Mouse (Mus musculus) Patski (cell line): ENCODE measurements around the gene Cxcr5. TPM values are rescaled to one million over a fixed set of nuclear protein-coding genes. Genes with fewer than 3 reads are reported as not detected.

Experiments used
- ATAC-seq: fragments of 100-300 bp; one replicate; pipeline ENCODE4 v1.8.0; 2021
- CTCF ChIA-PET: fragments of 350-600 bp; sonication (Branson Sonifier 250); formaldehyde crosslinking; loops from one replicate; lab custom pipeline; 2022; ENCODE audit warnings: inconsistent platforms; lab: Charles Lee
- POLR2A ChIA-PET: fragments of 350-600 bp; sonication (Branson Sonifier 250); formaldehyde crosslinking; loops from one replicate; lab custom pipeline; 2022; ENCODE audit warnings: antibody characterized with exemption, inconsistent platforms; lab: Charles Lee
- DNase-seq: peaks from one replicate; pipeline ENCODE4 v3.0.0-alpha.2; 2011; ENCODE audit warnings: low read depth, low spot score
- H3K27me3 ChIP-seq: fragments of 371-371 bp; one replicate; pipeline ENCODE4 v1.5.1; 2021
- CTCF ChIP-seq: fragments of 100-300 bp; IDR thresholded peaks from one replicate; pipeline ENCODE4 v1.5.1; 2021
- in situ Hi-C: fragments of 300-500 bp; cut with MboI; formaldehyde crosslinking; loops from 3 replicates; pipeline ENCODE4 v1.11.1; 2018; ENCODE audit warnings: low pct_unique_long_range_greater_than_20kb, mixed read lengths
- polyA plus RNA-seq: library from polyadenylated mRNA; unstranded; gene quantifications from one replicate; pipeline ENCODE4 v1.2.3, GENCODE M21; 2021

Gene Cxcr5
- polyA plus RNA-seq, 1 experiment from 2014 or later: not detected

DNA sequence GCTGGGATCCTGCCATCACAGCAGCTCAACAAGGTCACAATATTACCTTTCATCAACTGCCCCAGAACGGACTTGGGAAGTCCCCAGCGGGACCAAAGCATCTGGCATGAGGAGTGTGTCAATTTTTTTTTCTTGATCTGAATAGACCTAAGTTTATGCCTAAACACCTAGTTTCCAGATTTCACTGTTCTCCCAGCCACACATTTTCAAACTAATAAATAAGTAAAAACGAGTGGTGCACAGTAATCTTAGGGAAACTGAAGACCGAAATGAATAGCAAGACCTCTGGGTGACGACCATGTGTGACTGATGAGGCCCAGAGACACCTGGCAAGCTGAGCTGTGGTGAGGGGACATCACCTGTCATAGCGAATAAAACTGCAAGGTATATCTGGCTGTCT lies 39.1 kb upstream of the Cxcr5 start:
- no peak for TF ChIP-seq CTCF
- ChIA-PET POLR2A (no interaction called here), CTCF (no interaction called here)
- in situ Hi-C loops: no loop called here
- no peak for ATAC-seq
- DNase-seq: no peak
- H3K27me3 ChIP-seq: no peaks in the 10 kb centered on the region

DNA sequence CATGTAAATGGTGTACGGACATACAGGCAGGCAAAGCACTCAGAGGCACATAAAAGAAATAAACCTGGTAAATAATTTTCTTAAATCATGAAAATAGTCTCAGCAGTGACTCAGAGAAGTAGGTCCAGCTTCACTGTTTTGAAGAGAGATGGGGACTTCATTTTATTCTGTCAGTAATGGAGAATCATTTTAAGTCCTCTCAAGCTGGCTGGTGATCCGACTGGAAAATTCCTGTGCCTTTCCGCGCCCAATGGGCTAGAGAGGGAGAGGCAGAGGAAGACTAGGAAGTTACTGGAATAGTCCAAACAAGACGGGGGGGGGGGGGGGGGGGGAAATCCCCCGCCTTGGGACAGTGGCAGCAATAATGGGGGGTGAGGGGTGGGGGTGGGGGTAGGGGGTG lies 37.9 kb upstream of the Cxcr5 start:
- DNase-seq (no peak), ATAC-seq (no peak)
- no peak for TF ChIP-seq CTCF
- POLR2A ChIA-PET: no interaction called here
- no peaks in the 10 kb centered on the region for H3K27me3 ChIP-seq
- in situ Hi-C loops: loop anchor here (5.0 kb wide), 1 partner anchor 77 kb away; no protein-coding TSS in a partner anchor
- CTCF ChIA-PET: no interaction called here

DNA sequence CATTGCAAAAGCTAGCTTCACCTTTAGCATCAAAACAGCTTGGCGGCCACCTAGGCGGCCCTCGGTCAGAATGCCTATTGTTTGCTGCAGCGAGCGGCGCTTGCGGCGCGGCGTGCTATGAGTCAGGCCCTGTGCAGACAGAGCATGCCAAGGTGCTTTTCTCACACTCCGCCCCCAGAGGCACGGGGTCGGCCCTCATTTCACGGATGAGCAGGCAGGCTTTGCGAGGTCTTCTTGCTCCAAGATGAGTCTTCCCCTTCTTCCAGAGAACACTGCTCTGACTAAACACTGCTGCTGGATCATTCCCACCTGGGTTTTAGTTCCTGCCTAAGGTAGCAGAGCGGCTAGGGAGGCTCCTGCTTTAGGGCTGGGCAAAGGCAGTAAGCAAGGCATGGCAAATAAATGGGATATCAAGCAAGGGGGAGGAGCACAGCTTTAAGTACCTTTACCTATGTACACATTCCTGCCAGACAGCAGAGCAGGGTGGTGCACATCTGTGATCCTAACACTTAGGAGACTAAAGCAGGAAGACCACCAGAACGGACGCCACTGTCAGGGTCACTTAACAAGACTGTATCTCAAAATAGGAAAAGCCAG lies 37.3 kb upstream of the Cxcr5 start:
- H3K27me3 ChIP-seq: no peaks in the 10 kb centered on the region
- ChIA-PET POLR2A (no interaction called here), CTCF (interaction anchor here (1.1 kb wide), 1 partner anchor 17 kb away, joined by 3 read pairs; no protein-coding TSS in a partner anchor)
- ATAC-seq (peak; percentile 73), DNase-seq (peak; percentile 75)
- in situ Hi-C loops: loop anchor here (5.0 kb wide), 1 partner anchor 77 kb away; no protein-coding TSS in a partner anchor
- TF ChIP-seq CTCF: no peak

DNA sequence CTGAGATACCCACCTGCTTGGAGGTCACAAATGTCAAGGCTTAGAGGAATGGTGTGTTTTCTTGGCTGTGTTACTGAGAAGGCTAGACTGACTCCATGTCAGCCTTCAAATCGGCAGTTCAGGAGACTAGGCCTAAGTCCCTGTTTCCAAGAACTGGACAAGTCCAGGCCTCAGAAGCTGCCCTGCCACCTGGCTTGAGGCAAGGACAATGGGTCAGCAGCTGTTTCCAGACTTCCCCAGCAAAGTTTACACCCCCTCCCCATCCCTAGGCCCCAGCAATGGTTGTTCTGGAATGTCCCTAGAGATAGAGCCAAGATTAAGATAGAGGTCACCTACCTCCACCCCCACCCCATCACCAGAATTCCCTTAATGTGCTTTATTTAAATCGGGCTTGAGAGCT lies 36.1 kb upstream of the Cxcr5 start:
- in situ Hi-C loops: loop anchor here (5.0 kb wide), 1 partner anchor 75 kb away; no protein-coding TSS in a partner anchor
- POLR2A ChIA-PET: interaction anchor here (1.0 kb wide), 1 partner anchor 12 kb away, joined by 5 read pairs; no protein-coding TSS in a partner anchor
- no peak for DNase-seq
- CTCF ChIA-PET: interaction anchor here (1.0 to 1.1 kb wide), 2 partner anchors 16 to 25 kb away, joined by 3 read pairs; no protein-coding TSS in a partner anchor
- no peak for ATAC-seq
- H3K27me3 ChIP-seq: peaks cover 6% of the 10 kb centered on the region
- TF ChIP-seq CTCF: no peak

DNA sequence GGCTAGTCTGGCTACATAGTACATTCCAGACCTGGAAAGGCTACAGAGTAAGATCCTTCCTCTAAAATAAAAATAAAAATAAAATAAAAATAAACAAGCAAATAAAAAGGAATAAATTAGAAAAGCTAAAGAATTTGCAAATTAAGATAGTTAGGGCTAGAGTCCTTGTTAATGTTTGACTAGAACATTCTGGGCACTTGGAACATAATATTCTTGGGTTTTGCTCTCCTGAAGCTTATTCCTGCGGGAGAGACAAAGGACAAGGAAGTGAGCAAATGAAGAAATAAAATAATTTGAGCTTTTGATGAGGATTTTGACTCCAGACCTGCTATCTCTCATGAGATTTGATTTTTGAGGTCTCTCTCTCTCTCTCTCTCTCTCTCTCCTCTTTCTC lies 33.9 kb upstream of the Cxcr5 start:
- ChIA-PET CTCF (interaction anchor here (1.3 kb wide), 1 partner anchor 37 kb away, joined by 3 read pairs; no protein-coding TSS in a partner anchor), POLR2A (no interaction called here)
- in situ Hi-C loops: loop anchor here (5.0 kb wide), 1 partner anchor 73 kb away; no protein-coding TSS in a partner anchor
- ATAC-seq: no peak
- H3K27me3 ChIP-seq: peaks cover 6% of the 10 kb centered on the region
- DNase-seq: no peak
- no peak for TF ChIP-seq CTCF

DNA sequence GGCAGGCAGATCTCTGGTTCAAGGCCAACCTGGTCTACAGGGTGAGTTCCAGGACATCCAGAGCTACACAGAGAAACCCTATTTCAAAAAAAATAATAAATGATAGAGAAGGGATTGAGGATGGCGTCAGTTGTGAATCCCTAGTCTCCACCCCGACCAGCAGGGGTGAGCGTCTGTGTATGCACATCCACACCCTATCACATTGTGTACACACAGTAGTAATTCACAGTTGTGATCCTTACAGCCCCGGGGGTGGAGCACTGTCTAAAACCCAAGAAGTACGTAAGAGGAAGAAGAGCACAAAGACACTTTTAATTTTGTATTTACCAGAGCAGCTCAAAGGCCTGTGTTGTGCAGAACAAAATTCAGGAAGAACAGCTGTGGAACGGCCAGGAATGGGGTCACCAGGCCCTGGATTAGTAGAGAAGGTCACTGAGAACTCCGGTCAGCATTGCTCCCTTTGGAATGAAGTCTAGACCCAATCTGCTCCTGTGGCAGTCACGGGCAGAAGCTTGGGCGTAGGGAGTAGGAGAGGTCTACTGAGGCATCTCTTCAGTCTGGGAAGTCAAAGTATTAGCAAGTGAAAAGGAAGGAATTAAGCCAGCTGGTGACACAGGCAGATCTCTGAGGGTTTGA lies 33.3 kb upstream of the Cxcr5 start:
- ChIA-PET CTCF (interaction anchor here (1.3 kb wide), 1 partner anchor 36 kb away, joined by 3 read pairs; no protein-coding TSS in a partner anchor), POLR2A (no interaction called here)
- TF ChIP-seq CTCF: no peak
- no peak for DNase-seq
- ATAC-seq: no peak
- in situ Hi-C loops: loop anchor here (5.0 kb wide), 1 partner anchor 73 kb away; no protein-coding TSS in a partner anchor
- H3K27me3 ChIP-seq: peaks cover 6% of the 10 kb centered on the region

DNA sequence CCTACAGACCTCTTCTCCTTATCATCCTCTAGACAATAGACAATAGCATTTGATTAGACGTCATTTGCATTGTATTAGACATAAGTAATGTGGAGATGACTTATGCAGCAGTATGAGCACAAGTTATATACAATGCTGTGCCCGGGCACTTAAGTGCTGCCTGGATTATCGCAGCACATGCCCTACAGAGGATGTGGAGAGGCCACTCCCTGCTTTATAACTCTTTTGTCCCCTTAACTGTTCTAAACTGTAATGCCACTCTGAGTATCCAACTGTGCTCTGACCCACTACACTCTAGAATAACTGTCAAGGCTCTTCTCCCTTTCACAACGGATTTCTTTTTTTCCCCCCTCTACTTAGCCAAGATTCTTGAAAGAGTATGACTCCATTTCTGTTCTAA lies 32.2 kb upstream of the Cxcr5 start:
- no peak for DNase-seq

DNA sequence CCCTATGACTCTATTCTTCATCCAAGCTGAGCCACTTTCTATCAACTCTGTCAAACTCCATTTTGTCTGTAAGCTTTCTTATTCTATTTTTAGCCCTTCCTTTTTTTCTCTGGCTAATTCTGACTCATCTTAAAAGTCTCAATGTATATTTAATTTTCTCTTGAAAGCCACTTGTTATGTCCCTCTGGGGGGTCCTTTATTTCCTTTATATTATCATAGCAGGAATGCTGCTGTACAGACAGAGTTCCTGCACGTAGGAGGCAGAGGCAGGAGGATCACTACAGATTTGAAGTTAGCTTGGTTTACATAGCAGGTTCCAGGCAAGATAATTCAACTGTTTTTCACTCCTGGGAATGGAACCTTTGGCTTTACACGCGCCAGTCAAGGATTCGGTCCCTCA lies 31.5 kb upstream of the Cxcr5 start:
- CTCF ChIA-PET: interaction anchor here (1.3 kb wide), 1 partner anchor 12 kb away, joined by 3 read pairs; no protein-coding TSS in a partner anchor
- in situ Hi-C loops: no loop called here
- ATAC-seq (no peak), DNase-seq (no peak)
- POLR2A ChIA-PET: no interaction called here
- no peak for TF ChIP-seq CTCF
- H3K27me3 ChIP-seq: peaks cover 6% of the 10 kb centered on the region

More for the DNA sequence above, 32.2 kb upstream of the Cxcr5 start:
- CTCF ChIA-PET: interaction anchor here (1.3 kb wide), 1 partner anchor 13 kb away, joined by 3 read pairs; no protein-coding TSS in a partner anchor
- POLR2A ChIA-PET: no interaction called here
- ATAC-seq: no peak
- in situ Hi-C loops: no loop called here
- H3K27me3 ChIP-seq: peaks cover 6% of the 10 kb centered on the region
- TF ChIP-seq CTCF: no peak

DNA sequence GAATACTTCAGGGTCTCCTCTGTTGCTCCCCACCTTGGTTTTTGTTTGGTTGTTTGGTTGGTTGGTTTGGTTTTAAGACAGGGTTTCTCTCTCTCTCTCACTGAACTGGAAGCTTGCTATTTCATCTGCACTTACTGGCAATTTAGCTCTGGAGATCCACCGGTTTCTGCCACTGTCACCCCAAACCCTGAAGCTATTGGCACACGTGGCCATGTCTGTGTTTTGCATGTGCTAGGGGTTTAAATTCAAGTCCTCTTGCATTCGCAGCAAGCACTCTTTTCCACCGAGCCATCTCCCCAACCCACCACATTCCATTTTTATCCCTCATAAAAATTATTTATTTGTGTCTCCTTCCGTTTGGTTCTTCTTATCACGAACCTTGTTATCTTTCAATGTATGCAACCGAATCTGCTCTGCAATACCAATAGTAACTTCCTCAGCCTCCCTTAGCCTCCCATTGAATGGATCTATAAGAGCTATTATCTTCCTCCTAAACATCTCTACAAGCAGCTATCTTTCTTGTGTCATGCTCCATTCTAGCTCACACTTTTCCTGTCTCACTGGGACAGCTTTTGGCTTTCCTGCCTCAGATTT lies 30.0 kb upstream of the Cxcr5 start:
- POLR2A ChIA-PET: interaction anchor here (0.6 kb wide), 1 partner anchor 1599 kb away, joined by 4 read pairs; no protein-coding TSS in a partner anchor
- ATAC-seq (no peak), DNase-seq (no peak)
- in situ Hi-C loops: no loop called here
- TF ChIP-seq CTCF: no peak
- CTCF ChIA-PET: no interaction called here
- peaks cover 6% of the 10 kb centered on the region for H3K27me3 ChIP-seq

DNA sequence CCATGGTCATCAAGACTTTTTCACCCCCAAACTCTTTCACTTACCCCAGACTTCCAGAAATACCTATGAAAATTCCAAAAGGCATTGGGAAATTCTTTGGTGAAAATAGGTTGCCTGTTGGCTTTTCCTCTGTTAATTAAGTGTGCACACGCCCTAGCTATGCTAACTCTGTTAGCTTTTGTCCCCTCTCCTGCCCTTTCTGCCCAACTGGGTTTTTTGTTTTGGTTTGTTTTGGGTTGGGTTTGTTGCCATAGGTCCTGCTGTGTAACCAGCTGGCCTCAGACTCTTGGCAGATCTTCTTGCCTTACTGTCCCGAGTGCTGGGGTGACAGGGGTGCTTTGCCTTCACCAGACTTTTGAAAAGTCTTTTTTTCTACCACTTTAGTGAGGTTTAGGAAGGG lies 29.3 kb upstream of the Cxcr5 start:
- in situ Hi-C loops: no loop called here
- no peak for TF ChIP-seq CTCF
- ChIA-PET CTCF (no interaction called here), POLR2A (no interaction called here)
- peaks cover 6% of the 10 kb centered on the region for H3K27me3 ChIP-seq
- DNase-seq (no peak), ATAC-seq (no peak)
